Mouse (Mus musculus) gastrocnemius, postnatal 36 days (tissue): ENCODE measurements around the gene Gm10295. TPM values are rescaled to one million over a fixed set of nuclear protein-coding genes. Genes with fewer than 3 reads are reported as not detected.

ENCODE experiments used
- DNase-seq, 2 experiments: peaks; one replicate each; pipeline ENCODE4 v3.0.0; 2022
- intact Hi-C: fragments of 180-260 bp; cut with DNase I; formaldehyde crosslinking; loops from one replicate; pipeline ENCODE4 v1.15.1; 2025
- total RNA-seq, 2 experiments: library from RNA; stranded (reverse); gene quantifications; 2 replicates each; pipeline ENCODE4 v1.2.3; 2021

Gm10295 gene
- total RNA-seq, 2 experiments from 2014 or later, result not detected

DNA sequence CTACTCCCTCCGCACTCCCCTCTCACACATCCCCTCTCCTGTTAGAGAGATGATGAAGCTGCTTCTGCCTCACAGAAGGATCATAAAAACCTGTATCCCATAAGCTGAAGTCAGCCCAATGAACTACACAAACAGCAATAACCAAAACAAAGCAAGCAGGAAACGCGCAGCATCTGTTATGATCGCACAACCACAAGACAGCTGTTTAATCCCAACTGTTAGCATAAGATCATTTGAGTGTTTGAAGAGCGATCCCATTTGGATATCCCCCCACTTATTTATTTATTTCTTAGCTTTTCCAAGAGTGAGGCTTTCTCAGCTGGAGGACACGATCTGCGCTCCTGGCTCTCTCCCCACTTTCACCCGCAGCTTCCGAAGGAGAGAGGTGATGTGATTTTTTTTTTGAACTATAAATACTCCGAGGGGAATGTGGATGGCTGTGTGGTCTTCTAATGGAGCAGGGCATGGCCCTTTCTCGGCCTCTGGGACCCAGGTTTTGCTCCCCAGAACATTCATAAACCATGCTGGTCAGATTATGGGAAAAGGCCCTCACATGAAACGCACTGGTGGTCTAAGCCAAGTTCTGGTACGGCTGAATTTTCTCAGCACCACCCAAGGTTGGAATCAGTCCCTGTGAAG is 17.4 kb upstream of the Gm10295 start:
- intact Hi-C loops, result no loop called here
- no peak for DNase-seq

DNA sequence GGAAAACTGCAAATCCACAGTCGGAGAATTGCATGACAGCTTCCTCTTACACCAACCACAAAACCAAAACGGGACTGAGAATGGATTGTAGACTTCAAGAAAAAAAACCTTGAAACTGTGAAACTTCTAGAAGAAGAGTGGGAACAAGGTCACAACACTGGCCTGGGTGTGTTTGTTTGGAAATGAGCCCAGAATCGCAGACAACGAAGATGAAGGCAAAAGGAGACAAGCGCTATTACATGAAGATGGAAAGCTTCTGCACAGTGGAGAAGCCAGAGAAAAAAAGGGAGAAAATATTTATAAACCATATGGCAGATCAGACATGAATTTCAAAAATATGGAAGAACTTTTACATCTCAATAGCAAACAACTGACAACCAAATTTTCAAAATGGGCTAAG is 4.3 kb upstream of the Gm10295 start:
- no peak for DNase-seq
- intact Hi-C loops, result no loop called here

DNA sequence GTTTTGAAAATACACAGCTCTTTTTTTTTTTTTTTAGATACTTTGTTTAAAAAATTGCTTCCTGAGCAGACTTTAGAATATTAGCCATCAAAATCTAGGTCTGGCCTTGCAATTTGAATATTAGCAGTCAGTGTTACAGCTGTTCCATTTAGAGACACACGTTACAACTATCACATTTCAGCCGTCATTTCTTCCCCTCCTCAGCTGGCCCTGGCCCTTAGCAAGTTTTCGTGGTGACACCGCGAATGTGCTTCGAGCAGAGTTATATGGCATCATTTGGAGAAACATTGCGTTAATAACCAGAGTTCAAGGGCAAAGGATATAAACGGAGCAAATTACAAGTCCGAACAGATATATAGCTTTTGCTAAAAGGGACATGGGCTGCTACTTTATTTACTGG is 2.4 kb downstream of the Gm10295 start:
- intact Hi-C loops, result no loop called here

DNA sequence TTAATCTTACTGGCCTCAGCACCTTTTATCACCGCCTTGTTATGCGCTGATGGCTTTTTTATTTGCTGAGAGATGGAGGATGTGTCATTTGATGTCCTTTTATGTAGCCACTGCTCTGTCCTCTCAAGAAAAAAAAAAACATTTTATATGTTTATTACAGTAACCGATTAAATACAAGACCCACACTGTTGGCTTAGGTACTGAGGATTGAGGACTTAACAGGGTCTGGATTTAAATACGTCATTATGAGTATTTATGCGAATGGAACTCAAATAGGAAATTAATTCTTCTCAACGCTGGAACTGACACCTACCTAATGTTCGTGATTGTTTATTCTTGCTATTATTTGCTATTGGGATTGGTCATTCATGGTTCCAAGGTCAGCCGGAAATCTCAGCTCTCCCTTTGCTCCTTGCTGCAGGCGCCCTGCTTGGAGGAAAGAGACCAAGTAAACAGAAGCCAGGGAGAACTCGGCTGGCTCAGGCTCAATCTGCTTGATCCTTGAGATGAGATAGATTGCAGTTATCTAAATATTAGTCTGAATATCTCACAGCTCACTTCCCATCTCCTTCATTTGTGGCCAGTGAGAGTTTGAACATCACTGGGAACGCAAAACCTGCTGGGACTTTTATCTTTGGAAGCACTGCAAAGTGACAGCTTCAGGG is 26.2 kb downstream of the Gm10295 start:
- intact Hi-C loops, result no loop called here
- DNase-seq, result no peak

More for the DNA sequence above, 2.4 kb downstream of the Gm10295 start:
- no peak for DNase-seq

DNA sequence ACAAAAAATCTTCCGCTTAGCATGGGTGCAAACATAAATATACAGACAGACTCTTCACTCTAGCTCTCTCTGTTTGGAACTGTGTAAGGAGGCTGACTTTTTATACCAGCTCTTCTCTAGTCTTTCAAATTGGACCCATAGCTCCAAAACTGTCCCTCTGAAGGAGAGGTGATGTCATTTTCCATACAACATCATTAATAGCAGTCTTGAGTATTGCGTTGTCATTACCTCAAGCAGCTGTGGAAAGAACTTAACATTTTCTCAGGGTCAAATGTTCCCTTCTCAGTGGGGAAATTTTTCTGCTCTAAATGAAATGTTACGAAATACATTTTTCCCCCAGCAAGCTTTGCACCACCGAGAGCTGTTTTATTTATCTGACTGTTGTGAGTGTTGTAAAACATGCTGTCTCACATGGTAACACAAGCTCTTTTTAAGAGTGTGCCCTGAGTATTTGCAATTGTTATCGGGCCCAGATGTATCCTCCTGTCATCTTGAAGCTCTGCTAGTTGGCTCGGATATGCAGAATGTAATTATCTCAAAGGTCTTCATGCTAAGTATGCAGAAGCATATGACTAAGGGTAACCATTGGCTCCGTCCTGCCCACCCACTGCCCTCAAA is 38.0 kb downstream of the Gm10295 start:
- intact Hi-C loops, result no loop called here
- DNase-seq, result no peak

DNA sequence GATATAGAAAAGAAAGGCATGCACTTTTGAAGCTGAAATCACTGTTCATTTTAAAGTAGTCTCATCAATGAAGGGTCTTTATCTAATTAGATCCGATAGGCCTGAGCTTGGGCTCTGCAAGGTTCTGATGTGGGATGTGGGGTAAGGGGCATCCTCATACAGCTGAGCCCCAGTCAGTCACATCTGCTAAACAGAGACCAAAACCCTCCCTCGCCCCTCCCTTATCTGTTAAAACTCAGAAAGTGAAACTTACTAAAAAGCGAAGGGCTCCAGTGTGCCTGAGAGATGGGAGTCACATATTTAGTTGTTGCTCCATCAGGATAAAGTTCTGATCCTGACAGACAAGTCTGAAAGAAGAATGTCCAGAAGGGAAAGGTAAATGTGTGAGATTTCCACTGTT is 38.9 kb downstream of the Gm10295 start:
- no peak for DNase-seq

DNA sequence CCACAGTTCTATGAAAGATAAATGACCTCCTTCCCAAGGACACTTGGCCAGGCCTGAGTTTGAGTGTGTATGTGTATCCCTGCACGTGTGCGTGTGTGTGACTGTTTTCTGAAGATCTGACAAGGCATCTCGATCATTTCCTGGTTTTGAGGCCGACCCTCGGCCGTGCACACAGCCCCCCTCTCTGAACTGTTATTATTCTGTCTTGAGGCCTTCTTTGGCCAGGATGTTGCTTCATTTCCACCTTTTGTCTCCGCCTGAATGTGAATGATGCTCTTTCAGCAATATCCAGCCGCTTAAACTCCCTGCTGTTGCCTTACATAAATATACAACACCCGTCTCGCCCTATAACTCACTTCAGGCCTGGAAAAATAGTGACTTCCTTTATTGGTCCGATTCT is 39.9 kb downstream of the Gm10295 start:
- intact Hi-C loops, result no loop called here
- DNase-seq, result no peak

More for the DNA sequence above, 38.9 kb downstream of the Gm10295 start:
- intact Hi-C loops, result no loop called here

DNA sequence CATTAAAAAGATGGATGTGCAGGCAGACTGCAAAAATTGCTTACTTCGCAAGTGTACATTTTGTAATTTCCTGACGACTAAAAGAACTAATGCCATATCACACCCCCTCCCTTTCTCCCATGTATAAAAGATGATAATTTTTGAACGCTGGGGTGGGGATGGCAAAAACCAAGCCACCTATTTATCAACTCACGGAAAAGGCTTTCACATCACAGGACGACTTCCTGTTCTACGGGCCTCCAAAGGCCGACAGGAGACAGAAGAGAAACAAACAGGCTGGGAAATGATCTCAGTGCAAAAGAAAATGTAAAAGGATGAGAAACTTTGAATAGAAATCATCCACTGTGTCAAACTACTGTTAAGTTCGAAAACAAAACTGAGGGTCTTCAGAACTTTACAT is 43.2 kb downstream of the Gm10295 start:
- intact Hi-C loops, result no loop called here
- no peak for DNase-seq

DNA sequence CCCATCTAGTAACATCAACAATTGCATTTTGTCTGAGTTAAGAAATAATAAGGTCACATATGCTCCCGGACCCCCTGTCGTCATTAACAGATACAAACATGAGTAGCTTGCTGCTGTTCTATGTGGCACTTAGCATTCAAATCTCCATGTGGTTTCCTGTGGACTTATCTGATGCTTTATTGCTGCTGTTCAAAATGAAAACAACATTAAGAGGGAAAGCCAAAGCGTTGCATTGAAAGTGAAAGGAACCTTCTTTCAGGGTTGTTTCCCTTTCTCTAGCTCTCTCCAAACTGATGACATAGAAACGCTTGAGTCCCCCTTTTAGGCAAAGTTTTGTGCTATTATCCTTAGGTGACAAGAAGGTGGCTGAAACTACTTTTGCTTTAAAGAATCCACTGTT is 48.6 kb downstream of the Gm10295 start:
- no peak for DNase-seq
- intact Hi-C loops, result no loop called here
